Mouse (Mus musculus) fat pad, adult 2 months (tissue): ENCODE results near the gene Mrps15.
A peak's percentile ranks its signal among the peaks of the same experiment; 100 is the strongest.

ENCODE experiments used
- DNase-seq: peaks from one replicate; pipeline ENCODE4 v3.0.0-alpha.2; 2011; ENCODE audit warnings: low read depth, low spot score; ENCODE audit errors: extremely low read depth

Mrps15 gene

GRCm38 (mm10) chr4:126046851-126047585 lies at the start of gene Mrps15:
Gene Mrps15, plus strand, starts transcription at chr4:126046925.
- DNase-seq = peak; percentile 54

DNA sequence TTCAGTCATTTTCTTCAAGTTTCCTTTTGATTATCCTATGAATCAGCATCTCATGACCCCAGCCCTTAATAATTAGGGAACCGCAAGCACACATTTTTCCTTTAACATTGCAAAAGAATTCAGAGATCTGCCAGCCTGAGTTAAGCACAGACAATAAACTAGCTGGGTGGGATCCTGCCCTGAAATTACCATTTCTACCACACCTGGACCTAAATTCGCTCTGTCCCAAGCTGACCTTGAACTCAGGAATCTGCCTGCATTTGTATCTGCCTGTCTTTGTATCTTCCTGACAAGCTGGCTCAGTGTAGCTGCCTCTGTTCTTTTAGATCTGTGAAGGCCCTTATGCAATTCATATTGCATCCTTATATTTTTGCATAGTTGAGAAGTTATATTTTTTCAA lies 48.9 kb upstream of the Mrps15 start:
- DNase-seq = no peak

DNA sequence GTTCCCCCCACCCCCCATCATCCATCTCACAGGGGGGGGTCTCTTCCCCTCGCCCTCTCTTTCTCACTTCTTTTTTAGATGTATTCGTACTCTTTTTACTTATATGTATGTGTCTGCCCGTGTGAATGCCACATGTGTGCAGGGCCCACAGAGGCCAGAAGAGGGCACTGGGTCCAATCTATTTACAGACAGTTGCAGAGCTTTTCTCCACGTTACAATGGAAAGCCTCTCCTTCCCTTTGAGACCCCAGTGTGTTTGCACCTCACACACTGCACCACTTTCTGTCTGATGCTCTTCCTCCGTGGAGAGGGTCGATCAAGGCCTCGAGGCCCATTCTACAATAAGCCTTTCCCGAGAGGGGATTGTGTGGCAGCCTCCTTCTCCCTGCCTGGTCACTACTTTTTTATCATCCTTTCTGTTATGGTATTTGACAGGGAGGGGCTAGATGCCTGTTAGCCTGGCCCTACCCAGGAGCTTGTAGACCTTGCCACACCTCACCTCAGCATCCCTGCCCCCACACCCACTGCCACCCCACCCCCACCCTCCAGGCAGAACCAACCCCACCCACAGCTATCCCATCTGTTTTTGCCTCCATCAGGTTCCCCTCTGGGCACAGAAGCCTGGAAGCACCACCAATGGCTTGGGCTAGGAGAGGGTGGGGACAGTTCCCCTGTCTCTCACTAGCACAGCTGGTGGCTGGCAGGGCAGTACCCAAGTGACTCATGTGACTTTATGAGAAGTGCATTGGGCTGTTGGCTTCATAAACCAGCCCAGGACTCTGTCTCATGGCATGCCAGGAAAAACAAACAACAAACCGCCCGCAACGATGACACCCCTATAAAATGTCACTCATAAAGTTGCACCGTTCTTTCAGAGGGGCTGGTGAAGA lies 45.2 kb upstream of the Mrps15 start:
- DNase-seq = no peak

- no peak for DNase-seq
Measured at GRCm38 (mm10) chr4:126017676-126018332, 28.9 kb upstream of the Mrps15 start.

DNA sequence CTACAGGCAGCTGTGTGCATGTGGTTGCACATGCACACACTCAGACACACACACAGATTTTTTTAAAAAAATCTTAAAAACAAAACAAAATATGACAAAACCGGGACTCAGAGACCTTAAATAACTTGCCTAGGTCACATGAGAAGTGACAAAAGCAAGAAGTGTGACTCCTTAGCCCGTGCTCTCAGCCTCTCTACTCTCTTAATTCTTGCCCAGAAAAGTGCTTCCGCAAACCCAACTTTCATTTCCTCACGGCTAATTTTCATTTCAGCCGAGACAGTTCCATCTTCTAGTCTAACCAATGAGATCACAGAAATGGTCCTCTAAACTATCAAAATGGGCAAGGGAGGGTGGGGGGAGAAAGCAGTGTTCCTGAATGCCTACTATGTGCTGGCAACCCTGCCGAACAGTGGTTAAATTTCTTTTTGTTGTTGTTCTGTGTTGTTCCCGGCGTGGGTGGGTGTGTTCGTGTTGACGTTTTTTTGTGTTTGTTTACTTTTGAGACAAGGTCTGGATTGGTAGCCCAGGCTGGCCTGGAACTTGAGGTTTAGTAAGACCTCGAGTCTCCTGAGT lies 27.7 kb upstream of the Mrps15 start:
- DNase-seq = no peak

- DNase-seq = no peak
Measured at GRCm38 (mm10) chr4:126024303-126024900, 22.3 kb upstream of the Mrps15 start, which contains the start of gene Csf3r. Gene Csf3r, plus strand, starts transcription at chr4:126024550.

GRCm38 (mm10) chr4:126025801-126026200 lies 20.9 kb upstream of the Mrps15 start:
- no peak for DNase-seq

DNA sequence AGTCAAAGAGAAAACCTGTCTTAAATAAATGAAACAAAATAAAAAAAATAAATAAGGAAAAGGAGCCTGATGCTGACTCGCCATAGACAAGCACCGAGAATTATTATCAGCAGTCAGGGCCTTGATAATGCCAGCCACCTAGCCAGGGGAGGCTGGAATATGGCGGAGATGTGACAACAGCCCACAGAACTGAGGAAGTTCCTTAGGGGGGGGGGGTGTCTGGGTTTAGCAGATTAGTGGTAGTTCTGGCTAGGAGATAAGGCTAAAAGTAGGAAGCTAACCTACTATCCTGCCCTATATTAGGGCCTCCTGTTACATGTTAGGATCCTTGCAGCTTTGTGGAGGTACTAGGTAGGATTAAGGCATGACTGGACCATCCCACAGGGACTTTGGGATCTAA lies 18.7 kb upstream of the Mrps15 start:
- DNase-seq = no peak

- DNase-seq = no peak
Measured at GRCm38 (mm10) chr4:126029042-126029441, 17.7 kb upstream of the Mrps15 start.

DNA sequence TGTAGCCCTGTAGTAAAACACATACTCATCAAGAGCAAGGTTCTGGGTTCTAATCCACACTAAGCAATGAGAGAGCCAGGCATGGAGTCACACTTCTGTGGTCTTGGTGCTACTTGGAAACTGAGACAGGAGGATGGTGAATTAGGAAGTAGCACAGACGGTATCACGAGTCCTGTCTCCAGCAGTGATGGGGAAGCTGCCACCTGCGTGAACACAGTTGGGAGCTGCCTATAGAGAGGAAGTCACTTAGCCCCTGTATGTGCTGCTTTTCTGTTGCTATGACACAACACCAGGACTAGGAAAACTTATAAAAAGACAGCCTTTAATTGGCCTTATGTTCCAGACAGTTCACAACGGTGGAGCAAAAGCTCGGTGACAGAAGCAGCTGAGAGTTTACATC lies 16.0 kb upstream of the Mrps15 start:
- DNase-seq = no peak

- DNase-seq = no peak
Measured at GRCm38 (mm10) chr4:126035413-126035812, 11.3 kb upstream of the Mrps15 start.

GRCm38 (mm10) chr4:126051617-126052016 lies 4.9 kb downstream of the Mrps15 start:
- peak; percentile 37 for DNase-seq

DNA sequence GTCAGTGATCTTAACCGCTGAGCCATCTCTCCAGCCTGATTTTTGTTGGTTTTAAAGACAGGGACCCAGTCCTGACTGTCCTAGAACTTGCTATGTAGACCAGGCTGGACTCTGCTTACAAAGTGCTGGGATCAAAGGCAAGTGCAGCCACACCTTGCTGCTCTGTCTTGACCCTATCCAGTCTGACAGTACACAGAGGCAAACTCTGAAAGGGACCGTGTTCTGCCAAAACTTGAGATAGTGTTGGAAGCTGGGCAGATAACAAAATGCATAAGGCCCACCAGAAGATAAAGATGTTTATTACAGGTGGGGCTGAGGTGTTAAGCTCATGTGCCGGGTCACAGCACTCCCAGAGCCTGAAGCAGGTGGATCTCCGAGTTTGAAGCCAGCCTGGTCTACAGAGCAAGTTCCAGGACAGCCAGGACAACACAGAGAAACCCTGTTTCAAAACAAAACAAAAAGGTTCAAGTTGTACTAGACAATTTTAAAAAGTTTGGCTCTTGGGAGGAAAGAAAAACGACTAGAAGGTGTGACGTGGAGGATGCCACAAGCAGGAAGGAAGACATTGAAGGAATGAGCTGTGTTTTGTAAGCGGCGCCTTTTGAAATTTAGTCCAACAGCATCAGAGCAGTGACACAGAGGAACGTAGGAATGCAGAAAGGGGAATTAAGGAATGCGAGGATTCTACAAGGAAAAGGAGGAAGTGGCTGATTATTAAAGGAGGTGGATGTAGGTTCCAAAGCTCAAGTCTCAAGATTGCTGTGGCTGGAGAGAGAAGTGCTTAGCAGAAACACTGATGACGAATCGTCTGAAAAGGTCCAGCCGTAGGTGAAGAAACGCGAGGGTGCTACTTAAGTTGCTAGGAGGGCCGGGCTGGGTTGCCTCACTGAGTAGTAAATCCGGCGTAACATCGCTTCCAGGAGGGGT lies 10.7 kb downstream of the Mrps15 start:
- DNase-seq = no peak

GRCm38 (mm10) chr4:126058134-126058996 lies 11.6 kb downstream of the Mrps15 start, which contains the start of gene Oscp1:
Gene Oscp1, plus strand, starts transcription at chr4:126058565.
- DNase-seq = no peak

GRCm38 (mm10) chr4:126058997-126059362 lies 12.3 kb downstream of the Mrps15 start:
- DNase-seq = no peak

GRCm38 (mm10) chr4:126062856-126063255 lies 16.1 kb downstream of the Mrps15 start:
- DNase-seq = no peak

- DNase-seq = peak; percentile 56
Measured at GRCm38 (mm10) chr4:126065241-126065640, 18.5 kb downstream of the Mrps15 start.

- DNase-seq = peak; percentile 70
Measured at GRCm38 (mm10) chr4:126067401-126068077, 20.8 kb downstream of the Mrps15 start.
